Mouse (Mus musculus): ENCODE measurements at regions not wholly inside any gene's neighbourhood (a gene's known extent, or its start where the extent isn't known, plus 50 kb on each side); places are given as distances from the start of the nearest gene placed in this dataset.

DNA sequence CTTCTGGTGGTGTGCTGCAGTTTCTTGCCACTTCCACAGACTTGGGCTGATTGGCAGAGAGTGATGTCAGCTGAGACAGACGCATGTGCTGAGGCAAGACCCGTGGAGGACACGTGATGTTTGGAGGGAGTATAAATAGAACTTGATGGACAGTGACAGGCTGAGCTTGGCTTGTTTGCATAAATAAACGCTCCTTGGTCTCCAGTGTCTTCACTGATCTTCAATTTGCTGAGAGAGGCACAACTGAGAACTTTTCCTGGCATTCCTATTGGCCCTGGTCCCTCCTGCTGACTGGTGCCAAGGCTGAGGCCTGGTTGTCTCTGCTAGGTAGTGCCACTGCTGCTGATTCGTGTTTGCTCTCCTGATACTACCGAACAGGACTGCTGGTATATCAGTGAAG is 94.6 kb upstream of the 4930535I16Rik start:
- no peak overlapping the region for H3K4me2 ChIP-seq
- no peak overlapping the region for H3K9ac ChIP-seq
- no peak for ATAC-seq
- no peaks in the 10 kb centered on the region for H3K4me1 ChIP-seq
- no peaks in the 10 kb centered on the region; the same call in 1 of the 2 replicates for H3K27me3 ChIP-seq (replicated peaks)
- H3K4me3 ChIP-seq: no peak overlapping the region
- WGBS (ENCODE audit: insufficient replicate concordance): 55% methylated on average over 6 of the region's 6 CpGs
- H3K9me3 ChIP-seq (replicated peaks): no peaks in the 10 kb centered on the region
- H3K36me3 ChIP-seq: no peaks in the 10 kb centered on the region
- H3K27ac ChIP-seq: no peak overlapping the region

DNA sequence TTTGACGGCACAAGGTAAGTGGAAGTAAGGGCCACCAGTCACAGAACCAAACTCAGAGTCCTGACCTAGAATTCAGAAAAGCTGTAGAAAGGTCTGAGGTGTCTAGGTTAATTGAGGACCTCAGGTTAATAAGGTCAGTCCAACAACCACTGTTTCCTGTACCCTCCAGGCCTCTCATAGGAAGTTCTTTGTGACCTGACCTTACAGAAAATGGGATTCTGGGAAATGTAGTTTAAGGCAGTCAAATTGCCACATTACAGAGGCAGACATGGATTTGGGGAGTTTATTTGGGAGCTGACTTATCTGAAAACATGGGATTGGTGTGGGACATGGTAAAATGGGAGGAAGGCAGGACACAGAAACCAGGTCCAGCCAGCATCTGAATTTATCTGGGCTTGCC is 90.9 kb upstream of the 4930535I16Rik start:
- WGBS (ENCODE audit: insufficient replicate concordance): 75% methylated on average over 1 of the region's 1 CpGs
- Histone ChIP-seq H3K4me1 (no peaks in the 10 kb centered on the region), H3K4me2 (no peak overlapping the region), H3K9me3 (replicated peaks) (no peaks in the 10 kb centered on the region), H3K27me3 (replicated peaks) (no peaks in the 10 kb centered on the region), H3K9ac (no peak overlapping the region), H3K36me3 (no peaks in the 10 kb centered on the region), H3K27ac (no peak overlapping the region), H3K4me3 (no peak overlapping the region)
- no peak for ATAC-seq

DNA sequence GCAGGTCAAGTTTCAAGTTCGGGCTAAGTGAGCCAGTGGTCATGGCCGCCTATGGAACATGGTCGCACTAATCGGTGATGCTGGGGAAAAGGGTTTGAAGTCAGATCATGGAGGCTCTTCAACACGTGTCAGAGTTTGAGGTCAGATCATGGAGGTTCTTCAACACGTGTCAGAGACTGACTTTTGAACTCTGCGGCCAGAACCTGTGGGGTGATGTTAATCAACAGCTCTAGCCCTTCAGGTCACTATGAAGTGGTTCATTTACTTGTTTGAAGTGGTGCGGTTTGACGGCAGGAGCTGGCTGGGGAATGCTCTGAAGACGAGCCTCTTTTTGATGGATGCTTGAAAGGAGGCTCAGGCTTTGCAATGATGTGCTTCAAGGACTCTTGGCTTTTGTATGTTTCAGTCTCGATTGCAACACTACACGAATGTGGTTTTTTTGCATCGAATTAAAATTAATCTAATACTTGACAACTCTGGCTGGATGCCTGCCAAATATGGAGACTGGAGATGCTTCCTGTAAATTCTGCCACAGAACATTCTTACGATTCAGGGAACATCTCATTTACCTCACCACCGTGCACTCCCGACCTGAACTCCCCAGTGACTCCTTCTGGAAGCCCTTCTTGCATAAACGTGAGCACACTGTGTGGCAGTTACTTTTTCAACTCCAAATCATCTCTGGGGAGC is 87.9 kb upstream of the 4930535I16Rik start:
- no peak overlapping the region for H3K4me3 ChIP-seq
- H3K36me3 ChIP-seq: no peaks in the 10 kb centered on the region
- H3K9me3 ChIP-seq (replicated peaks): no peaks in the 10 kb centered on the region
- WGBS (ENCODE audit: insufficient replicate concordance): 66% methylated on average over 17 of the region's 17 CpGs
- H3K27ac ChIP-seq: no peak overlapping the region
- H3K4me2 ChIP-seq: no peak overlapping the region
- H3K4me1 ChIP-seq: no peaks in the 10 kb centered on the region
- no peak overlapping the region for H3K9ac ChIP-seq
- no peaks in the 10 kb centered on the region for H3K27me3 ChIP-seq (replicated peaks)
- no peak for ATAC-seq

DNA sequence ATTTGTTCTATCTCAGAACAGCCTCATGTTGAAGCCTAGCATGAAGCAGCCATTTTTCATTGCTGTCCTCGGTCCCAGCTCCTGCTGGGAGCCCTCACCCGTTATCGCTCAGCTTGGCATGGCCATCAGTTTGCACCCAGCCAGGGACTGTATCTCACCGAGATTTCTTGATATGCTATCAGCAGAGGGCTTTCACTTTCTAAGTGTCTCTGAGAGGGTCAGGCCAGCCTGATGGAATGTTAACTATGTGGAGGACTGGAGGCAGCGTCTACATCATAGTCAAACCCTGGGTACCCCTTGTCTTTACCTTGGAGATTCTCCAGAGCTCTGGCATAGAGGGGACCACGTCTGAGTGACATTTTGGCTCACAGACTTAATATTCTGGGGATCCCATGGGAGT is 84.9 kb upstream of the 4930535I16Rik start:
- Histone ChIP-seq H3K27me3 (replicated peaks) (no peaks in the 10 kb centered on the region), H3K9me3 (replicated peaks) (no peaks in the 10 kb centered on the region), H3K27ac (no peak overlapping the region), H3K4me2 (no peak overlapping the region), H3K36me3 (no peaks in the 10 kb centered on the region), H3K4me1 (no peaks in the 10 kb centered on the region), H3K9ac (no peak overlapping the region), H3K4me3 (no peak overlapping the region)
- 29% methylated on average over 6 of the region's 6 CpGs for WGBS (ENCODE audit: insufficient replicate concordance)
- no peak for ATAC-seq

DNA sequence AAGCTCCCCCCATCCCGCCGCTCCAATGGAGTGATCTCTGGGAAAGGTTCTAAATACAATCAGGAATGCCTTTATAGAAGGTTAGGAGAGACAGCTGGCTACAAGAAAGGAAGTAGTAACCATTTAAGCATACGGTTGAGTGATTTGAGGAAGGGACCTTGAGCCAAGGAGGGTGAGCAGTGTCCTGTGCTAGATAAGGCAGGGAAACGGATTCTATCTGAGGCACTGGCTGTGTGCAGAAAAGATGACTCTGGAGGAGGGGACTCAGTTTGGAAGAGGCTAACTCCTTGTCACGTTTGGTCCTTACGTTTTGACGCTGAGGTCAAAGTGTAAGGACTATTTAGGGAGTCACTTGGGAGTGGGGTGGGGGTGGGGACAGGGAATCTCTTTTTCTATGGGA is 84.3 kb upstream of the 4930535I16Rik start:
- no peak for ATAC-seq
- WGBS (ENCODE audit: insufficient replicate concordance): 38% methylated on average over 7 of the region's 7 CpGs
- Histone ChIP-seq H3K9ac (no peak overlapping the region), H3K4me3 (no peak overlapping the region), H3K4me1 (no peaks in the 10 kb centered on the region), H3K4me2 (no peak overlapping the region), H3K36me3 (no peaks in the 10 kb centered on the region), H3K27me3 (replicated peaks) (no peaks in the 10 kb centered on the region), H3K9me3 (replicated peaks) (no peaks in the 10 kb centered on the region), H3K27ac (no peak overlapping the region)

DNA sequence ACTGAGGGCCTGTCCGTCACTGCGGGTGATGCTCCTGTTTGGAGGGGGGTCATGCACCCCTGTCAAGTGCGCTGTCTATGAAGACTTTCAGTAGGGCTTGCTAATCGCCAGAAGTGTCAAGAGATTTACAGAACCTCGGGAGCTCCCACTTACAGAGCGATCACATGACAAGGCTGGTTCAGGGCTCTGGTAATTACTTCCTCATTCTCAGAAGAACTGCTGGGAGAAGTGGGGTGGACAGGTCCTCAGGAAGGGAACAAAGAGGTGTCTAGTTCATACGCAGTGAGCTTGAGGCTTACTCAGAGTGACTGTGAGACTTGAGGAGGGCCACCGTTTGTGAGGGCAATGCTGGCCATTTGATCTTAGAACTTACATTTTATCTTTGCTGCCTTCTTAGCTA is 78.0 kb upstream of the 4930535I16Rik start:
- H3K27ac ChIP-seq: no peak overlapping the region
- no peak overlapping the region for H3K4me3 ChIP-seq
- peaks cover 27% of the 10 kb centered on the region for H3K27me3 ChIP-seq (replicated peaks)
- ATAC-seq: no peak
- 45% methylated on average over 8 of the region's 8 CpGs for WGBS (ENCODE audit: insufficient replicate concordance)
- no peaks in the 10 kb centered on the region for H3K4me1 ChIP-seq
- H3K4me2 ChIP-seq: no peak overlapping the region
- H3K9me3 ChIP-seq (replicated peaks): peaks cover 4% of the 10 kb centered on the region; the same call in 1 of the 2 replicates
- H3K36me3 ChIP-seq: no peaks in the 10 kb centered on the region
- no peak overlapping the region for H3K9ac ChIP-seq

DNA sequence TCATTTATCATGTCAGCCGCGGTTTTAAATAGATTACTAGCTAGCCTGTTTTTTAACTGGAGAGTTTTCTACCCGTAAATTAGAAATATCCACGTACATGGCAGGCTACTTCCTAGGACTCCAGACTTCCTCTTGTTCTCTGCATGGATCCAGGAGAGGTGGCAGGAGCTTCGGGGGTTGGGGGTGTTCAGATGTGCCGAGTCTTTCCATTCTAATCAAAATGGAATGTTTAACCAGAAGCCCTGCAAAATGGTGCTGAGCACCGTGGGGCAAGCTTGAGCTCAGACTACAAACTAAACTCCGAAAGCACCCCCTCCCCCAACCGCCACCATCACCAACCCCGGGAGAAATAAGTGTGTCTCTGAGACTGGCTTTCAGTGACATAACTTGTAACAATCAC is 73.4 kb upstream of the 4930535I16Rik start:
- Histone ChIP-seq H3K4me3 (peak overlapping the region; percentile 14; the same call in 1 of the 2 replicates), H3K4me1 (no peaks in the 10 kb centered on the region), H3K9ac (no peak overlapping the region), H3K27me3 (replicated peaks) (peaks cover 51% of the 10 kb centered on the region), H3K4me2 (peak overlapping the region; percentile 53), H3K36me3 (no peaks in the 10 kb centered on the region), H3K9me3 (replicated peaks) (peaks cover 3% of the 10 kb centered on the region; the same call in 1 of the 2 replicates), H3K27ac (no peak overlapping the region)
- no peak for ATAC-seq
- WGBS (ENCODE audit: insufficient replicate concordance): 11% methylated on average over 10 of the region's 10 CpGs

DNA sequence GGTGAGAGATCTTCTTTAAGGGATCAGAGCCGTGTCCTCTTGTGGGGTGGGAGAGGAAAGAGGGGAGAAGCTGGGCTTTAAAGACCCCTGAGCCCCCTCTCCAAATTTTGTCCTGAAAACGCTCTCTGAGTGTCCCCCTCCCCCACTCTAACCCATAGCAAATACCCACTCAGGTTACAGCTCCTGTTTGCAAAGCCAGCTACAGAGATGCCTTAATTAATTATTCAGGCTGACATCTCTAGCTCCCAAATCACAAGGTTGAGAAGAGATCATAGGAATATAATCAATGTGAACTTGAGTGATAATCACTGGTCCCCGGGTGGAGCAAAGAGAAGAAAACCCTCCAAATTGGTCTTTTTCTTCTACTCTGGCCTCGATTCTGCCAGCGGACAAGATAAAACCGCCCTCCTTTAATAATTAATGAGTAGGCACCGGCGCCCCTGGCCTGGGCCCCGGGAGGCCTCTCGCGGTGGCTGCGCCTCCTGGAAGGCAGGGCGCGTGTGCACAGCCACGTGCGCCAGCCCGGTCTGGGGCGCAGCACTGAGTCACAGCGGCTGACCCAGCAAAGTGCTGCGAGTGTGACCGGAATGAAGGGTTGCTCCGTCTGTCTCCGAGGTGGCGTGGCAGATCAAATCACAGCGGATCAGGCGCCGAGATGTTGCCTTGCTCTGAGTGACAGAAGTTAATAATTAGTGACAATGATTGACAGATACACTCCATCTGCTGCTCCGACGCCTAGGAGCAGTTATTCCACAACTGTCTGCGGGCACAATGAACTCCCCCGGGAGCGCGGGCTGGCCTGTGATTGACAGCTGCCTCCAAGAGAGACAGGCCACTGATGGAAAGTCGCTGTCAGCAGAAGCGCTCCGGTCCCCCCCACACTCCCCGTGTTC is 72.7 kb upstream of the 4930535I16Rik start:
- Histone ChIP-seq H3K4me1 (no peaks in the 10 kb centered on the region), H3K27me3 (replicated peaks) (peaks cover 51% of the 10 kb centered on the region), H3K4me3 (peak overlapping the region; percentile 14; the same call in 1 of the 2 replicates), H3K36me3 (no peaks in the 10 kb centered on the region), H3K9me3 (replicated peaks) (no peaks in the 10 kb centered on the region), H3K27ac (no peak overlapping the region), H3K9ac (no peak overlapping the region), H3K4me2 (peak overlapping the region; percentile 53)
- ATAC-seq: peak; percentile 49
- WGBS (ENCODE audit: insufficient replicate concordance): 3% methylated on average over 37 of the region's 37 CpGs

Data from liver, embryonic 12.5 days (tissue).